Mouse (Mus musculus): ENCODE data around the gene Prox2.
"Not testable (repeated sequence)": the region's sequence is repeated elsewhere in the genome, so short reads cannot be mapped to it uniquely, and the experiment has no call there.

Prox2 gene

DNA sequence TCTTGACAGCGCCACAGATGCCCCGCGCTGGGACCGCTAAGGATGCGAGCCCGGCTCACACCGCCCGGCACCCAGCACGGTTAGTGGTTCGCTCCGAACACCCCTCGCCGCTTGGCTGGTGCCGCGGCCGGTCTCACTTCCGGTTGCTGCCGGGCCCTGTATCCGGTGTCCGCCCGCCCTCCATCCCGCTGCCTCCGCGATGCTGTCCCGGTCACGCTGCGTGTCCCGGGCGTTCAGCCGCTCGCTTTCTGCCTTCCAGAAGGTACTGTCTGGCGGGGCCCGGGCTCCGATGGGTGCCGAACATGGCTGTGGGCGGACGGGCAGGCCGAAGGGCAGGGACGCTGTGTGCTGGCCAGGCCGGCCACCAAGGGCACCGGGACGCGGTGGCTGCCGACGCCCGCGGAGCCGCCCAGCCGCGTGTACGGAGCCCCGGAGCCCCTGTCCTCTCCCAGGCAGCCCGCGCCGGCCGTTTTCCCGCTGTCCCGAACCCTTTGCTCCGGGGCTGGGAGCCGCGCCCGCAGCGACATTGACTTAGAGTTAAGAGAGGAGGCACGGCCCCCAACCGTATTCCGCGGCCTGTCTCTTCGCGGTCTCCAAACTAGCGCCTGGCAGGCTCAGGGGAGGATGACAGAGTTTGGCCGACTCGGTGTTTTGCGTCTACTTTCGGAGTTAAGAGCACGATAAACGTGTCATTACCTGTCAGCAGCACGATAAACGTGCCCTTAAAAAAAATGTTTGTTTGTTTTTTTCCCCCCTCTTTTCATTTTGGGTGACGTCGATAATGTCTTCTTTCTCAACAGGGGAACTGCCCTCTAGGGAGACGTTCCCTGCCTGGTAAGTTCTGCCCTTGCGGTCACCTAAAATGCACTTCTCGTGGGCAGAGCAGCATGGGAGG, at the start of gene Prox2, which contains the start of gene Dlst:
TSS of gene Prox2 (minus strand) at position 62 of the 895 bp plus-strand sequence.
TSS of gene Dlst (plus strand) at position 136 of the 895 bp plus-strand sequence.
- DNase-seq (ENCODE audit: low spot score) = peak; percentile 90

DNA sequence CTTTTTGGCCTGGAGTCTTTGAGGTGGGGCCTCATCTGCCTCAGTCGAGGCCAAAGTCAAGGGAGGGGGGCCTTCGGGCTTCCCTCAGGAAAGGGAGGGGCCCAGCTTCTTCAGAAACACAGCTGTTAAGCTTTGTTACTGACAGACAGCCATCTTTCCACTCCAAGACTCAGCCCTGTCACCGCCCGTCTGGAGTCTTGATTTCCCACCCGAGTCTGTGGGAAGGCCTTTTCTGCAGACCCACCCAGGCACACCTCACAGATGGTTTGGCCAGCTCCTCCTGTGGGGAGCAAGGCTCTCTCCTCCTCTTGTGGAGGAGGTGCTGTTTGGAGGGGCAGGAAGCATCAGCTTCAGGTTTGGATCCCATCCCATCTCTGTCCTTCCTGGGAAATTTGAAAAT, 49.0 kb upstream of the Prox2 start:
- DNase-seq (ENCODE audit: low spot score) = no peak

DNA sequence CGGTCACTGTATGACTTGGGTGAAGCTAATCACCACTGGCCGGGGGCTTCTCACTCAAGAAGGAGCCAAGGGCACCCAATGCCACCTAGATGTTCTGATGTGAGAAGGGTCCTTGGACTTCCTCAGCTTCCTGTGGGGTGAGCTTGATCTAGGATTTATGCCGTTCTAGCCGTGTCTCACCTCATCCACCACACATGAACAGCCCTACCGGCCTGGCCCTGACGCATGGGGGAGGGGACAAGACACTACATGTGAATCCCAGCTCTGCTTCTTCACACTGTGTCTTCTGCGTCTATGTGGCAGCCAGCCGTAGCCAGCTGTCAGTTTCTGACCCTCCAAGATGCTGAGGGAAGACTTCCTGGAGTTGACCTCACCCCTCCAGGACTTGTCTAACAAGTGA, 48.2 kb upstream of the Prox2 start:
- DNase-seq (ENCODE audit: low spot score) = no peak

DNA sequence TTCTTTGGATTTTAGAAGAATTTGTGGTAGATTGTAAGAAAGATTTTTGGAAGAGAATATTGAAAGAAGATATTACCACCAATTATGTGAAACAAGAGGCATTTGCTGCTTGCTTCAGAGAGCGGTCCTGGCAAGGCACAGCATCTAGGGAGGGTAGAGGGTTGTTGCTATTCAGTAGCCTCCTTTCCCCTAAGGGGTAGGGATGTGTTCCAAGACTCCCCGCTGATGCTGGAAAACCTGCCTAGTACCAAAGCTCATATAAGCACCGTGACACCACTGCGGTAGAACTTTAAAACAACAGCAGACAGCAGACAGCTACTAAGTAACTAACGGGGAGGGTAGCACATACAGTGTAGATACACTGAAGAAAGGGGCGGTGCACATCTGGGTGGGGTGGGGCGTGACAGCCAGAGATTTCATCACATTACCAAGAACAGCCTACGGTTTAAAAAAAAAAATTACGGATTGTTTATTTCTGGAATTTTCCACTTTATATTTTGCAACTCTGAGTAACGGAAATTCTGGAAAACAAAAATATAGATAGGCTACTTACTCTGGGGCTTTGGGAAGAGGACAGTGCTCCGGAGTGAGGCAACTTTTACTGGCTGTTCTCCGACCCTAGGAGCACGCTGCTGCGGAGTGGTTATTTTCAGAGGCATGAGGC, 47.4 kb upstream of the Prox2 start:
- no peak for DNase-seq (ENCODE audit: low spot score)

DNA sequence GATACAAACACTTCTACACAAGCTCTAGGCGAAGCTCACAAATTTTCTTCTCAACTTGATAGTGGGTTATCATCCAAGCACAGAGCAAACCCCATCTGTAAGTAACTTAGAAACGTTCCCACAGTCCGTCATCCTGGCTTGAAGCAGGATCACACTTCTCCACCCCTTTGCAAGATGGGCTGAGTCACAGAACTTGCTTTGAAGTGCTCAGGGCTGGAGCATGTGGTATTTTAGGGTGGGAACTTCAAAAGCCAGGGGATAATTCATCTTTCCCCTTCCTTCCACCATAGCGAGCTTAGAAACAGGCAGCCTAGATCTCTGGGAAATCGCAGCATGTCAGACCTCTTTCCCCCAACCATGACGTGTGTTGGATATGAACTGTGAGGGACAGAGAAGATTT, 45.8 kb upstream of the Prox2 start:
- DNase-seq (ENCODE audit: low spot score) = no peak

DNA sequence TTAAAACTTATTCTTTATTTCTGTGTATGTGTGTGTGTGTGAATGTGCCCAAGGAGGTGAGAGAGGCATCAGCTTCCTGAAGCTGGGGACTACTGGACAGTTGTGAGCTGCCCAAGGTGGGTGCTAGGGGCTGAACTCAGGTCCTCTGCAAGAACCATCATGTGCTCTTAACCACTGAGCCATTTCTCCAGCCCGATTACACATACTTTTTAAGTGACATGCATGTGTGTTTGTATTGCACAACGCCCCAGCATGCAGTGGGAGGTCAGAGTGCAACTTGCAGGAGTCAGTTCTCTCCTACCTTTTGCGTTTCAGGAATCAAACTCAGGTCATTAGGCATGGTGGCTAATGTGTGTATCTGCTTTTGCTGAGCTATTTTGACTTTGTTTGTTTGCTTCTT, 42.5 kb upstream of the Prox2 start:
- DNase-seq (ENCODE audit: low spot score) = no peak

DNA sequence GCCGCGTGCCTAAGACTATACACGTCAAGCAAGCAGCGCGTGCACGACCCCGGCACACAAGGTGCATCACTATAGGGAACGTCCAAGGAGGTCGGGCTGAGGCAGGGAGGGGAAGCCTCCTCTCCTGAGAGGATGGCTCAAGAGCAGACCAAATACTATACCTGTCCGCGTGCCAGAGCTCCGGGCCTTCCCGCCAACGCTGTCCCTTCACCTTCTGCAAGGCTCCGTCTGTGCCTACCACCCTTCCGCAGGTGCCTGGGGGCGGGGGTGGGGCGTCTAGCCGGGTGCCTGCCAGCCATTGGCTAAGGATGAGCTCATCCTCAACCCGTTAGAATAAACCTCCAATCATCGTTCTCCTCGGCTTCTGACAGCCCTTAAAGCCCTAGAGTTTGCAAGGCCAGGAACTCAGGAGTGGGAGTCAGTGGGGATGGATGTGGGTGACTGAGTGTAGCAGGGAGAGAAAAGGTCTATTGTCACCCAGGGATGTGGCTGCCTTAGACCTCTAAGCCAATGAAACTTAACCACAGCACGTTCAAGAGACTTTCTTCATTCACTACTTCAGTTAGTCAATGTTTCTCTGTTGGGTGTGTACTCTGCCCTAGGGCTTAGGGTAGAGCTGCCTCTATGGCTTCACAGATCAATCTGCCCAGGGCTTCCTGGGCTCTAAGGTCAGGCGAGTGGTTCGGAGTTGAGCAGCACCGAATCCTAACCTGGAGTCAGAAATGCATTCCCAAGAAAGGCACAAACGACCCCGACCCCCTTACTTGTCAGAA, 40.6 kb upstream of the Prox2 start, which contains the start of gene Rps6kl1:
TSS of gene Rps6kl1 (minus strand) at position 263 of the 773 bp plus-strand sequence.
- peak; percentile 54 for DNase-seq (ENCODE audit: low spot score)

DNA sequence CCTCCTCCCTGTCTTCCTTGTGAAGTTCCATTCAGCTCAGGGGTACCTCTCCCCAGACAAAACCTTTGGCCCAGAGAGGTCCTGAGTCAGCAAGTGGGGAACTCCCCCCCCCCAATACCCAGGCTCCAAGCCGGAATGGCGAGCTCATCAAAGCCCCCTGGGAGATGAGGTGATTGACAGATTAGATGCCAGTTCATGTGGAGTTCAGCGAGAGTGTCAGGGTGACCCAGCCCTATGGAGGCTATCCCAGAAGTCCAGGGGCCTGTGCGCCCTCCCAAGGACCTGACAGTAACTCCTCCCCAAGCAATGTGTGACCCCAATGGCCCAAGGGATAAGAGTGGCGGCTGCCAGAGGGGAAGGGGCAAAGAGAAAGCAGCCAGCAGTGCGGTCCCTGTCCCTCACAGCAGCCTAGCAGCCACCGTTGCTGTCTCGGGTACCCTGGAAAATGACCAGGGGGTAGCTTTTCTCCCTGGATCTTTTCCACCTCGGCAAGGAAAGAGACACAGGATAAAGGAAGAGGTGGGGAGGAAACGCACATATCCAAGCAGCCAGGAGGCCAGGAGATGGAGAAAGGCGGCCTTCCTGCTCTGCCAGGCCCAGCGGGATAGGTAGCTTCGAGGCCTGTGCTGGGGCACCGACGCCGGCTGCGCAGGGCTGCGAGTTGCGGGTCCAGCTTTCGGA, 39.9 kb upstream of the Prox2 start:
- no peak for DNase-seq (ENCODE audit: low spot score)

DNA sequence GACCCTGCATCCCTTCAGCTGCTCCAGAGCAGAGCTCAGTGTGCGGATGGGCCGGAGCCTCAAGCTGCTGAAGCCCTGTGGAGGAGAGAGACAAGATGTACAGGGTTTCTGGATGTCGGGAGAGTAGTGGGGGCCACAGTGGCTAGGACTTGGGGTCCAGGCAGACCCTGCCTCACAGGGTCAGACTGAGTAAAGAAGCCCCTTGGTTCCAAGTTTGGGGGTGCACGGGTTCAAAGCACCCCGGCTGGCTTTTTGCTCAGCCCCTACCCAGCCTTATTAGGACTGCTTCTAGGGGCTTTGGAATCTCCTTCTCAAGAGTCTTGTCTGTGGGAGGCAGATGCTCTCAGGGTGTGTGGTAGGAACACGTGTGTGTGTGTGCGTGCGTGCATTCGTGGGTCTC, 36.3 kb upstream of the Prox2 start:
- no peak for DNase-seq (ENCODE audit: low spot score)

DNA sequence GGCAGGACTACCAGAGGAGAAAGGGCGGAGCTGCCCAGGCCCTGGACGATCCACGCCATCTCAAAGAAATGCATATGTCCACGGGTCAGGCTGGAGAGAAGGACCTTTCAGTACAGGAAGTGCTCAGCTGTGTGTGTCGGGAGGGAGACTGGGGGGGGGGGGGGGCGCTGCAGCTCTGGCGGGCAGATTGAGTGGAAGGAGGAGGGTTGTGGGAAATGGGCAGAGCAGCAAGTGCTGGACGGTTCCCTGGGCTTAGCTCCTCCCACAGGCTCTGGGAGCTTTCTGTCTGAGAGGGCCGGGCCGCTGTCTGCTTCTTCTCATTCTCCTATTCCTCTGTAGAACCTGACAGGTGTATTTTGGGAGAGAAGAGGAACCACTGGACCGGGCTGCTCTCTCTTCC, 35.8 kb upstream of the Prox2 start:
- DNase-seq (ENCODE audit: low spot score) = peak; percentile 48

DNA sequence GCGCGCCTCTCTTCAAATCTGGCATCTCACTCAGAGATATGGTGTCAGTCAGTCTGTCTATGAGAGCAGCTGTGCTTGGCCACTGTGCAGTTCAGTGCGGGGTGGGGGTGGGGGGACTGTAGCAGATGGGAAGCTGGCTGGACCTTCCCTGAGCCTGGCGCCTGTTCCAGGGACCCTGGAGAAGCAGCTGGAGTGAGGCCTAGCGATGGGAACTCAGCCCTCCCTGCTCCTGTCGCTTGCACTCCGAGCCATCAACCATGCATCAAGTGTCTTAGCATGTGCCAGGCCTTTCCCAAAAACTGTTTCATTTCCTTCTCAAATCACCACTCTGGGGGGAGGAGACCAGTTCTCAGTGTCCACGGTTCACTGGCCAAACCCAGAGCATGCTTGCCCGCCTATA, 35.1 kb upstream of the Prox2 start:
- DNase-seq (ENCODE audit: low spot score) = no peak

DNA sequence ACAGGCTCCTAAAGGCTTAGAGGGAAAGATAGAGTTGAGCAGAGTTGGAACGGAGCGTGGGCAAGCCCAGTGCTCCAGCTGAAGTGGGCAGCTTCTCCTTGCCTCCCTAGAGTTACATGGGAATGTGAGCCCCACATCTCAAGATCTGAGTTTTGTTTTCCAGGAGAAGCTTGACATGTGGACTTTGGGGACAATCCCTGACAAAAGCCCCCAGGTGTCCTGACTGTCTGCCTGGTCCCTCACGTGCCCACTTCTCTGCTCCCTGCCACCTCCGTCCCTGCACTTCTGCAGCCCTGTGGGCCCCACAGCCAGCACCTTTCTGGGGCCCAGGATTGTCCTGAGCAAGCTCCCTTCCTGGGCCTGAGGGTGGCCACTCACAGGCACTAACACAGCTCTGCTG, 34.3 kb upstream of the Prox2 start:
- no peak for DNase-seq (ENCODE audit: low spot score)

DNA sequence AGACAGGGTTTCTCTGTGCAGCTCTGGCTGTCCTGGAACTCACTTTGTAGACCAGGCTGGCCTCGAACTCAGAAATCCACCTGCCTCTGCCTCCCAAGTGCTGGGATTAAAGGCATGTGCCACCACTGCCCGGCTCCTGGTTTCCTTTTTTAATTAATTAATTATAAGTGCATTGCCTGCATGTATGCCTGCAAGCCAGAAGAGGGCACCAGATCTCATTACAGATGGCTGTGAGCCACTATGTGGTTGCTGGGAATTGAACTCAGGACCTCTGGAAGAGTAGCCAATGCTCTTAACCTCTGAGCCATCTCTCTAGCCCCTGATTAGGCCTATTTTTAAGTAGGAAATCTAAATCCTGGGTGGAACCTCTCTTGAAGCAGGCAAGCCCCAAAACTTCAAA, 33.7 kb upstream of the Prox2 start:
- not testable (repeated sequence) for DNase-seq (ENCODE audit: low spot score)

DNA sequence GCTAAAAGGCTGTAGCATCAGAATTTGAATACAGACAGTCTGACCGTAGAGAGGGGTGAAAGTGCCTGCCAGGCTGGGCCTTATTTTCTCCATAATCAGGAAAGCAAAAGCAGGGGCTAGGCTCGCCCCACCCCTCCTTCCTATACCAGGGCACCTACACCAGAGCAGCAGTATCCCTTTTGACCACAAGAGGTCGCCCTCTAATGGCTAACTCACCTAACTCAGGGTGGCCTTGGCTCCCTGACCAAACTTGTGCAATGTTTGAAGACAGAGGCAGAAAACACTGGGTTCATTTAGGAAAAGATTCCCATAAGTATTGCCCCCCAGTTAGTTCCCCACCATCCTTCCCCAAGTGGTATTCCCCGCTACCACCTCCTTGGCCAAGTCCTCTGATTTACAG, 32.2 kb upstream of the Prox2 start:
- DNase-seq (ENCODE audit: low spot score) = peak; percentile 92

DNA sequence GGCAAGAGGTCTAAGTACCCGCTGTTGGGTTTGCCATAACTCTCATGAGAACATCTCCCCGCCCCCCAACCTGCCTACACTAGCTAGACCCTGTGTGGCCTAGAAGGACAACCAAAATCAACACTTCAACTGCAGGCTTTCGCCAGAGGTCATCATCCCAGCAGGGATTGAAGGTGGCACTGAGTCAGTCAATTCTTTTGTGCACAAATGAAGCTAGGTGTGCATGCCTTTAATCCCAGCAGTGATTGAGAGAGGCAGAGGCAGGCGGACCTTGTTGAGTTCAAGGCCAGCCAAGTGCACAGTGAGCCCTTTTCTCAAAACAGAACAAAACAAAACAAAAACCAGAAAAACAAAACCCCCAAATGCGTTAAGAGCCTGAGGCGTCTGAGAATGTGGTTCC, 30.5 kb upstream of the Prox2 start:
- DNase-seq (ENCODE audit: low spot score) = no peak

DNA sequence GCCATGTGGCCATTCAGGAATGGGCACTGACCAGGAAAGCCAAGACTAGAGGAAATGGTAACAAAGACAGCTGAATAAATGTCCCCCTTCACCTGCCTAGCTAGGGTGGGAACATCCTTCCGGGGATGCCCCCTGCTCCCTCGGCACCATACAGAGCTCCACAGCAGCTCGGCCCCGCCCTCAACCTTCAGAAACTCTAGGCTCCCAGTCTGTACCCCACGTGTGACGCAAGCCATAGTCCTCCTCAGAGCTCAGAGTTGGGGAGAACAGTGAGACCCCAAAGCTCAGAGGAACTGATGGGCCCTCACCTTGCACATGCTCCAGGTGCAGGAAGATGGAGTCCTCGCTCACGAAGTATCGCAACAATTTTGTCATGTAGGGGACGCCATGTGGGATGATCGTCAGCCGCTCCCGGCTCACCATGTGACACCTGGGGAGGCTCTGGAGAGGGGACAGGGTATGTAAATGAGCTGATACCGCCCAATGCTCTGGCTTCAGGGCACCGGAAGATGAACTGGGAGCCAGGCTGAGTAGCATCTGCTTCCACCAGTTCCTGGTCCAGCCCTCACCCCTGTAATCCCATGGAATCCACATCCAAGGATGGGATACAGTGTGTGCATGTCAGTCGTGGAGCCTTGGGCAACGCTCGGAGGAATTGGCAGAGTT, 29.6 kb upstream of the Prox2 start:
- no peak for DNase-seq (ENCODE audit: low spot score)

DNA sequence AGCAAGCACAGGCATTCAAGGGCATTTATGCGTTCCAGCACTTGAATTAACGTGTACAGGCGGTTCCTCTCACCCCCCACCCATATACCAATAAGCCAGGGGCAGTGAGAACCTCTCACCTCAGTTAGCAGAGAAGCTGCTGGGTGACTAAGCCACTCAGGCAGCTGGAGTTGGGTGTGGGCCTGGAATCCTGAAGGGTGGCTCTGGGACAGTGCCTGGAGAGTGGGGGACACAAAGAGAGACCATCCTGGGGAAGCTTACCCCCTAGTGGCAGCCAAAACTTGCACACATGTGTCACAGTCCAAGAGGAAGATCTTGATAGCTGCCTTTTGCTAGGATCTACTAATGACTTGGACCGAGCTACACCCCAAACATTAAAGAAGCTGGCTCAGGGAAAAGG, 26.1 kb upstream of the Prox2 start:
- no peak for DNase-seq (ENCODE audit: low spot score)

DNA sequence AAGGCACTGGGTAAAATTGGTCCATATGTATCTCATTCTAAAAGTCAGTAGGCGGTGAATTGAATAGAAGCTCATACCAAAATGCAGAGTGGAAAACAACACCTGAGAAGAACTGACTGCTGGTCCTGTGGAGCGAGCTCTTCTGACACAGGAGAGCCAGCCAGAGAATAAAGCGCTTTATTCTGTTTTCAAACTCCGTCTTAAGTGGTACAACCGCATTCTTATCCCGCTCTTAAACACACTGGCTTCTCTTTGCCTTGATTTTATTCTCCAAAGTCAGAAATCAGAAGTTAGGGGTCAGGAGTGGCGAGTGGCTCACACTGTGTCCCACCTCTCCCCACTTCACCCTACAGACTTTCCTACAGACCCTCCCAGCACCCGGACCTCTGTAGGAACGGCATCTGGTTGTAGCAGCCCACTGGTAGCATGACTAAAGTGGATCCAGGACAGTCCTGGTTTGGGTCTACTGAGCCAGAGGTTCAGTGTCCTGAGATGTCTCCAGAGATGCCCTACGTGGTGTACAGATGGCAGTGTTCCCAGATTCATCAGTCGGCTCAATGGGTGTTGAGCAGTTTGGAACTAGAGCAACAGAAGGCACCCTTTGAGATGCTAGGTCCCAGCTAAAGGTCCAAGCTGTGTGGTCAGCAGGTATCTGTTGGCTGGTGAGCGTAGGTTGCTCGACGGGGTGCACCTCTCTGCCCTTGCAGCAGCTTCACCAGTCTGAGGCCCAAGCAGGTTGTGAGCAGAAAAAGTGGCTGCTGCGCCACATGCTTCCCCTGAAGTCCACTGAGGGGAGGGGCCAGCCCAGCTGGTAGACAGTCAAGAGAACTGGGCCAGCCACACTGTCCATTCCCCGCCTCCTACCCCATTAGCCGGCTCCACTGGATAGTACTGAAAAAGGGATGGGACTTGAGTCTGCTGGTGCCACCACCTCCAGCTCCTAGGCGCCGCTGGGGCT, 25.2 kb upstream of the Prox2 start:
- no peak for DNase-seq (ENCODE audit: low spot score)

DNA sequence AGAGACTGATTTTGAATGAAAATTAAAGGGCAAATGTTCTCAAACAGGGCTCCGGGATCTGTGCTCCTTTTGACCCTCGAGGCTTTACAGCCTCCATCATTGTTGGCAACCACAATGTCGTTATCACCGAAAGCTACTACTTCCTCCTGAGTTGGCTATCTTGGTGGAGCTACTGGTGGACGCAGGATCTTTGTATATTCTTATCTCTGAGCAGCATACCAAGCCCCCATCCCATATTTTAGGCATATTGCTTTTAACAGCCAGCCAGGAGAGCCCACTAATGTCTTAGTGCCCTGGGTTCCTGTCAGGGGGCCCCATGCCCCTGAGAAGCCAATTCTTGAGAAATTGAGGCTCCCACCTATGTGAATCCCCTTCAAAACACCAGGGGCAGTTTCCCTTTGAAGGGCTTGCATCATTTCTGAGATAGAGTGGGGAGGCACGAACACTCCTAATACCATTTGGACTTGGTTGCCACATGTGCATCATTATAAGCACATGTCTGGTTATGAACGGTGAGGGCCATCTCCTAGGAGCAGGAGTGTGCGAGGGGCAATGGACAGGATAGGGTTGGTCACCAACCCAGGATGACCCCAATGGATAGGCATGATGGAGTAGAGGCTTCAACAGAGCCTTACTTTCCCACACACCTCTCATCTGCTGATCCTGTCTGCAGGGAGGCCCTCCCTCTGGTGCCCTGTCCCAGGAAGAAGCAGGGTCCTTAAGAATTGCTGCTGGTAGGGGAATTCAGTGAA, 23.7 kb upstream of the Prox2 start:
- DNase-seq (ENCODE audit: low spot score) = no peak

DNA sequence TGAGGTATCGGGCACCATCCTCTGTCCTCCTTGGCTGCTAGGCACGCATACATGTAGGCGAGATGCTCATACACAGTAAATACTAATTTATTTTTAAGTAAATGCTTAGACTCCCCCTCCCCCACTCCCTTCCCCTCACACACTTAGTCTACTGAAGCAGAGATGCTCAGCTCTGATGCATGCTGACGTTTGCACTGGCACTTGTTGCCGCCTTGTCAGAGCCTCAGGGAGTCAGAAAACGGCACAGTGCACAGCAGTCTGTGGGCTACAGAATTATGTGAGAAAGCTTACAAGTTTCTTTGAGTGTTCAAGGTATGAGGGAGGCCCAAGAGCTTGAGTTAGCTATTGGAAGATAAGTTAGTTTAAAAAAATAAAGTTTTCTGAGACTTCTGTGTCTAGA, 20.8 kb upstream of the Prox2 start:
- DNase-seq (ENCODE audit: low spot score) = no peak

All from embryo, embryonic 10.5 days (tissue).